Comparison of ENCODE assay signal across 8 mouse cellular contexts in genomic region chr10:19935295-19935623, GRCm38 (mm10). TPM values are rescaled to one million over a fixed set of nuclear protein-coding genes. Genes with fewer than 3 reads are reported as not detected.
DNase-seq lines count a peak whose midpoint lies in the region; ATAC-seq and TF ChIP-seq lines count a peak whose summit lies in the region.

No protein-coding gene starts in this region.

- TF ChIP-seq POLR2A in kidney, adult 2 months (IDR thresholded peaks at IDR 0.05; ENCODE audit: low read depth, low read length) = no peak

- no peaks in the 10 kb centered on the region for H3K9me3 ChIP-seq in hindbrain, embryonic 14.5 days (ENCODE audit: control insufficient read depth, low read length)
- no peaks in the 10 kb centered on the region for H3K9me3 ChIP-seq in midbrain, embryonic 11.5 days (ENCODE audit: control insufficient read depth, low read length)

- 8% methylated on average over 10 of the region's 10 CpGs for WGBS in kidney, adult 2 months
- WGBS in hindbrain, embryonic 14.5 days = 7% methylated on average over 10 of the region's 10 CpGs
- WGBS in midbrain, embryonic 11.5 days = 4% methylated on average over 10 of the region's 10 CpGs

- ATAC-seq in hindbrain, embryonic 14.5 days (ENCODE audit: low FRiP score) = no peak
- no peak for ATAC-seq in midbrain, embryonic 11.5 days (ENCODE audit: low FRiP score)

- H3K27ac ChIP-seq in kidney, adult 2 months (ENCODE audit: insufficient read depth, low read depth, low read length) = peak overlapping the region; percentile 85
- H3K27ac ChIP-seq in hindbrain, embryonic 14.5 days = no peak overlapping the region
- H3K27ac ChIP-seq in midbrain, embryonic 11.5 days (ENCODE audit: low read depth, low read length) = no peak overlapping the region

- H3K36me3 ChIP-seq in kidney, adult 2 months (ENCODE audit: control insufficient read depth, insufficient read depth, low read length) = no peaks in the 10 kb centered on the region
- no peaks in the 10 kb centered on the region for H3K36me3 ChIP-seq in hindbrain, embryonic 14.5 days (replicated peaks; ENCODE audit: control insufficient read depth, insufficient read depth)
- H3K36me3 ChIP-seq in midbrain, embryonic 11.5 days (ENCODE audit: control insufficient read depth, insufficient read depth, low read length) = no peaks in the 10 kb centered on the region

- no peak for TF ChIP-seq CTCF in kidney, adult 2 months (conservative IDR thresholded peaks at IDR 0.05; ENCODE audit: insufficient read depth, insufficient read length, low read depth, low read length)

- peak overlapping the region; percentile 97 for H3K4me2 ChIP-seq in hindbrain, embryonic 14.5 days (replicated peaks)
- peak overlapping the region; percentile 91 for H3K4me2 ChIP-seq in midbrain, embryonic 11.5 days

- H3K27me3 ChIP-seq in kidney, adult 2 months (replicated peaks; ENCODE audit: control insufficient read depth, insufficient read depth, low read length) = no peaks in the 10 kb centered on the region
- peaks cover 38% of the 10 kb centered on the region for H3K27me3 ChIP-seq in hindbrain, embryonic 14.5 days (ENCODE audit: control insufficient read depth, insufficient read depth, low read length)
- peaks cover 32% of the 10 kb centered on the region for H3K27me3 ChIP-seq in midbrain, embryonic 11.5 days (ENCODE audit: control insufficient read depth, insufficient read depth, low read length)

- 0 out of 2 replicates have a peak overlapping the region, but pooled peaks have one; percentile 72 for H3K9ac ChIP-seq in hindbrain, embryonic 14.5 days
- no peak overlapping the region for H3K9ac ChIP-seq in midbrain, embryonic 11.5 days (ENCODE audit: low read length)

- peaks cover 31% of the 10 kb centered on the region for H3K4me1 ChIP-seq in kidney, adult 2 months (ENCODE audit: control insufficient read depth, insufficient read depth, low read length)
- peaks cover 3% of the 10 kb centered on the region; the same call in 1 of the 2 replicates for H3K4me1 ChIP-seq in hindbrain, embryonic 14.5 days (replicated peaks; ENCODE audit: control insufficient read depth, insufficient read depth, low read length)
- H3K4me1 ChIP-seq in midbrain, embryonic 11.5 days (ENCODE audit: control insufficient read depth, insufficient read depth, low read length) = 0 out of 2 replicates have a peak, but pooled peaks cover 5% of the 10 kb centered on the region

- peak; percentile 44 for DNase-seq in kidney, adult 2 months
- DNase-seq in kidney, adult 11 months = no peak
- peak; percentile 33 for DNase-seq in brain, adult 2 months (ENCODE audit: low read depth, low spot score)
- DNase-seq in hindbrain, embryonic 14.5 days (ENCODE audit: low spot score) = no peak
- DNase-seq in midbrain, embryonic 11.5 days (ENCODE audit: low spot score, missing footprints) = peak; percentile 90
- no peak for DNase-seq in ovary, postnatal 36 days (ENCODE audit: low spot score)
- no peak for DNase-seq in urinary bladder, adult 18-20 months (ENCODE audit: low spot score in 2 of 2)
- DNase-seq in frontal cortex, postnatal 14 days (ENCODE audit: low spot score in 2 of 2) = no peak

- H3K4me3 ChIP-seq in kidney, adult 2 months (ENCODE audit: insufficient read depth, low read depth, low read length) = peak overlapping the region; percentile 63
- H3K4me3 ChIP-seq in hindbrain, embryonic 14.5 days (replicated peaks; ENCODE audit: low read length) = peak overlapping the region; percentile 78
- peak overlapping the region; percentile 66 for H3K4me3 ChIP-seq in midbrain, embryonic 11.5 days (ENCODE audit: low read depth, low read length)

RNA-seq across cellular contexts. Expression of gene Map3k5, which starts 1.0 kb away (rescaled TPM):
- 9.0 and 11.3 TPM in 2 replicates for polyA plus RNA-seq in kidney, adult 2 months (2012; rRNA removed)
- 1.5 and 1.8 TPM in 2 replicates for polyA plus RNA-seq in hindbrain, embryonic 14.5 days (2014; fragmentation: Nextera tagmentation; extraction: Ambion mirVana)
- polyA plus RNA-seq in midbrain, embryonic 11.5 days (2014; fragmentation: Nextera tagmentation; extraction: Ambion mirVana) = 0.51 and 1.0 TPM in 2 replicates

RNA-seq across cellular contexts. Expression of gene Pex7, which starts 27.8 kb away (rescaled TPM):
- 87.4 and 90.9 TPM in 2 replicates for polyA plus RNA-seq in kidney, adult 2 months (2012; rRNA removed)
- 29.0 and 32.2 TPM in 2 replicates for polyA plus RNA-seq in hindbrain, embryonic 14.5 days (2014; fragmentation: Nextera tagmentation; extraction: Ambion mirVana)
- polyA plus RNA-seq in midbrain, embryonic 11.5 days (2014; fragmentation: Nextera tagmentation; extraction: Ambion mirVana) = 33.4 and 33.6 TPM in 2 replicates

Comparison
In these comparisons a context has a peak if more than half of its experiments do, and no peak if none do; other contexts are left out.
1. DNase-seq: peak in kidney, adult 2 months (single experiment), brain, adult 2 months (single experiment) and midbrain, embryonic 11.5 days (single experiment); none in kidney, adult 11 months (single experiment), hindbrain, embryonic 14.5 days (single experiment), ovary, postnatal 36 days (single experiment), urinary bladder, adult 18-20 months (0 of 2) and frontal cortex, postnatal 14 days (0 of 2).
2. Peak in every context shown above with its lines, with median percentiles within 50 percentile points of each other: H3K4me3 ChIP-seq.